Mouse (Mus musculus): ENCODE data around the gene Sirt6.
"Not testable (repeated sequence)": the region's sequence is repeated elsewhere in the genome, so short reads cannot be mapped to it uniquely, and the experiment has no call there.

GRCm38 (mm10) chr10:81648803-81649775 is 21.5 kb upstream of the Sirt6 start, which contains the start of gene Gm10778:
- TF ChIP-seq CTCF (conservative IDR thresholded peaks at IDR 0.05; ENCODE audit: insufficient read depth, insufficient read length, low read depth, low read length); POLR2A (IDR thresholded peaks at IDR 0.05; ENCODE audit: low read depth, low read length): not testable (repeated sequence)

All from kidney, adult 2 months (tissue).